9 mouse cellular contexts compared by ENCODE assay signal in genomic region chr16:7049162-7049971, GRCm38 (mm10).
DNase-seq lines count a peak whose midpoint lies in the region; ATAC-seq lines count a peak whose summit lies in the region.
"Had no signal": no experiment of that assay in that cellular context is flagged by ENCODE, and none has a peak within 500 bp of the region (broad histone marks: within the 10 kb centered on the region; RNA-seq: fewer than 3 reads in every experiment).

No protein-coding gene starts in this region.

- 7% methylated on average over 18 of the region's 18 CpGs for WGBS in embryonic facial prominence, embryonic 11.5 days
- WGBS in midbrain, embryonic 12.5 days = 5% methylated on average over 18 of the region's 18 CpGs

- ATAC-seq in embryonic facial prominence, embryonic 11.5 days (replicated peaks; ENCODE audit: insufficient number of reproducible peaks, low FRiP score, low TSS enrichment, low read depth) = no peak
- ATAC-seq in midbrain, embryonic 12.5 days (ENCODE audit: low FRiP score, low read depth) = 0 out of 2 replicates have a peak, but pooled peaks have one; percentile 42
- no peak for ATAC-seq in monocyte, adult 5-6 weeks (replicated peaks; ENCODE audit: insufficient number of reproducible peaks, low FRiP score, low TSS enrichment, poor library complexity, severe bottlenecking)

- H3K9ac ChIP-seq in embryonic facial prominence, embryonic 11.5 days (replicated peaks; ENCODE audit: low read length) = 0 out of 2 replicates have a peak overlapping the region, but pooled peaks have one; percentile 3
- H3K9ac ChIP-seq in midbrain, embryonic 12.5 days (replicated peaks) = 0 out of 2 replicates have a peak overlapping the region, but pooled peaks have one; percentile 16

- H3K4me3 ChIP-seq in embryonic facial prominence, embryonic 11.5 days (ENCODE audit: low read depth, low read length) = no peak overlapping the region
- H3K4me3 ChIP-seq in midbrain, embryonic 12.5 days = no peak overlapping the region

- H3K36me3 ChIP-seq in embryonic facial prominence, embryonic 11.5 days (replicated peaks; ENCODE audit: control insufficient read depth, insufficient read depth, low read depth, low read length) = no peaks in the 10 kb centered on the region
- H3K36me3 ChIP-seq in midbrain, embryonic 12.5 days = no peaks in the 10 kb centered on the region
- H3K36me3 ChIP-seq: G1E had no signal

- H3K27ac ChIP-seq in embryonic facial prominence, embryonic 11.5 days (replicated peaks; ENCODE audit: low read depth, low read length) = no peak overlapping the region
- H3K27ac ChIP-seq in midbrain, embryonic 12.5 days (replicated peaks) = no peak overlapping the region

- no peak overlapping the region; the same call in 1 of the 2 replicates for H3K4me2 ChIP-seq in embryonic facial prominence, embryonic 11.5 days (ENCODE audit: low read depth, low read length)
- peak overlapping the region; percentile 36 for H3K4me2 ChIP-seq in midbrain, embryonic 12.5 days (replicated peaks)

- H3K9me3 ChIP-seq in embryonic facial prominence, embryonic 11.5 days (replicated peaks; ENCODE audit: control insufficient read depth, low read length) = no peaks in the 10 kb centered on the region
- H3K9me3 ChIP-seq in midbrain, embryonic 12.5 days = no peaks in the 10 kb centered on the region

- intact Hi-C loops in heart, postnatal 14 days (cut with DNase I) = loop anchor here (2.0 to 10.0 kb wide), 3 partner anchors 88 to 225 kb away; no protein-coding TSS in a partner anchor

- DNase-seq in gastrocnemius, adult 18-20 months (ENCODE audit: low spot score) = peak; percentile 69
- DNase-seq in gastrocnemius, adult 8-10 months (ENCODE audit: low spot score in 2 of 2) = no peak
- DNase-seq in R1 (ENCODE audit: low read depth, low spot score) = peak; percentile 68
- peak; percentile 78 for DNase-seq in embryonic facial prominence, embryonic 11.5 days (ENCODE audit: low spot score)
- DNase-seq in heart, postnatal 14 days = peak; percentile 24 to 67
- peak; percentile 29 to 40 for DNase-seq in kidney, postnatal 36 days

- no peaks in the 10 kb centered on the region for H3K4me1 ChIP-seq in embryonic facial prominence, embryonic 11.5 days (ENCODE audit: control insufficient read depth, insufficient read depth, low read length)
- H3K4me1 ChIP-seq in midbrain, embryonic 12.5 days = peaks cover 37% of the 10 kb centered on the region

- H3K27me3 ChIP-seq in embryonic facial prominence, embryonic 11.5 days (ENCODE audit: control insufficient read depth, insufficient read depth, low read length) = no peaks in the 10 kb centered on the region
- H3K27me3 ChIP-seq in midbrain, embryonic 12.5 days = peaks cover 15% of the 10 kb centered on the region; the same call in 1 of the 2 replicates

Comparison
In these comparisons a context has a peak if more than half of its experiments do, and no peak if none do; other contexts are left out.
1. DNase-seq: peak in gastrocnemius, adult 18-20 months (single experiment), R1 (single experiment), embryonic facial prominence, embryonic 11.5 days (single experiment), heart, postnatal 14 days (2 of 2) and kidney, postnatal 36 days (2 of 2); none in gastrocnemius, adult 8-10 months (0 of 2).